Mouse (Mus musculus): ENCODE results near the gene Pde4b.

- TF ChIP-seq CTCF (IDR thresholded peaks at IDR 0.05; ENCODE audit: borderline replicate concordance, insufficient read depth, low read length) (no peak), POLR2A (IDR thresholded peaks at IDR 0.05; ENCODE audit: low read depth, low read length) (no peak)
These were observed 471.0 kb downstream of the Pde4b start for GRCm38 (mm10) chr4:102558328-102558727.
